Mouse (Mus musculus) layer of hippocampus, adult 2 months (tissue): ENCODE data around the gene Clec14a. TPM values are rescaled to one million over a fixed set of nuclear protein-coding genes. Genes with fewer than 3 reads are reported as not detected.

ENCODE experiments used
- DNase-seq, 2 experiments: peaks; one replicate each; pipeline ENCODE4 v3.0.0; 2022; ENCODE audit warnings: low spot score in 2 of 2
- H3K27ac ChIP-seq: fragments of 200-600 bp; 2 replicates; pipeline ENCODE4 v1.8.1; 2022
- H3K4me3 ChIP-seq: fragments of 200-600 bp; 2 replicates; pipeline ENCODE4 v1.8.1; 2022; ENCODE audit warnings: mild to moderate bottlenecking
- CTCF ChIP-seq: fragments of 200-600 bp; conservative IDR thresholded peaks from 2 replicates; pipeline ENCODE4 v1.8.1; 2022; ENCODE audit warnings: antibody characterized with exemption, mild to moderate bottlenecking, moderate library complexity
- total RNA-seq, 2 experiments: library from RNA; stranded (reverse); gene quantifications; 2 replicates each; pipeline ENCODE4 v1.2.3; 2021

The Clec14a gene
- total RNA-seq, 2 experiments from 2014 or later: 2.7 to 3.3 TPM

DNA sequence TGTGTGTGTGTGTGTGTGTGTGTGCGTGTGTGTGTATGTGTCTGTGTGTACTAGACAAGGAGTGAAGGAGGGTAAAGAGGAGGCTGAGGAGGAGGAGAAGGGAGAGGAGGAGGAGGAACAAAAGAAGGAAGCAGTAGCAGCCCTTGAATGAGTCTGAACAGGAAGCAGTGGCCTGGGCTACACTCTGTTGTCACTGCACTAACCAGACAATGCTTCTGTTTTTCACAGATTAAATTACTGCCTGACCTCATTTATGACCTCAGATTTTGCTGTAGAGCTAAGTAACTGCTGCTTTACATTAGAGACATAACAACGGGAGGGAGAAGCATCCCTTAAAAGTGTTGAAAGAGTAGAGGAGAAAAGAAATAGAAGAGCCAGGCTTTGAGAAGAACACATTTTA lies 52.9 kb downstream of the Clec14a start:
- TF ChIP-seq CTCF: no peak
- DNase-seq: no peak
- Histone ChIP-seq H3K4me3 (no peak overlapping the region), H3K27ac (no peak overlapping the region)

Other genes with a start within 250 kb of the Clec14a start
- gene Sstr1, start 57.5 kb downstream of the Clec14a start, total RNA-seq: 10 to 100 TPM; 17.6 to 24.4 TPM